Mouse (Mus musculus): ENCODE data around the gene Prkd2. TPM values are rescaled to one million over a fixed set of nuclear protein-coding genes. Genes with fewer than 3 reads are reported as not detected.

The Prkd2 gene
- total and polyA plus RNA-seq, 3 experiments: 3.9 to 23.6 (median 22.4) TPM

- Histone ChIP-seq H3K9me3 (replicated peaks) (no peaks in the 10 kb centered on the region), H3K4me1 (ENCODE audit: insufficient read depth, low read depth, low read length) (0 out of 2 replicates have a peak, but pooled peaks cover 4% of the 10 kb centered on the region), H3K36me3 (replicated peaks) (peaks cover 69% of the 10 kb centered on the region), H3K27me3 (ENCODE audit: insufficient read depth, low read length) (no peaks in the 10 kb centered on the region), H3K4me3 (ENCODE audit: low read depth, low read length) (no peak overlapping the region)
- ATAC-seq (ENCODE audit: extremely low read depth, insufficient number of reproducible peaks, low FRiP score, poor library complexity, severe bottlenecking) (no peak), DNase-seq (ENCODE audit: low spot score) (no peak)
- TF ChIP-seq CTCF (IDR thresholded peaks at IDR 0.05; ENCODE audit: low read depth, low read length): peak; percentile 75
- TF ChIP-seq TAL1 (conservative IDR thresholded peaks at IDR 0.05; ENCODE audit: low read depth, low read length): no peak
- no peak for TF ChIP-seq GATA2 (IDR thresholded peaks at IDR 0.05; ENCODE audit: borderline replicate concordance, low read depth, low read length)
- TF ChIP-seq POLR2AphosphoS5 (IDR thresholded peaks at IDR 0.05; ENCODE audit: insufficient replicate concordance, low read depth, low read length): no peak
- TF ChIP-seq GATA1 (IDR thresholded peaks at IDR 0.05; ENCODE audit: borderline replicate concordance, low read length): no peak
Measured at GRCm38 (mm10) chr7:16859902-16860651, 17.4 kb downstream of the Prkd2 start.

- no peak for ATAC-seq (ENCODE audit: extremely low read depth, insufficient number of reproducible peaks, low FRiP score, poor library complexity, severe bottlenecking)
- Histone ChIP-seq H3K36me3 (replicated peaks) (peaks cover 66% of the 10 kb centered on the region), H3K27me3 (ENCODE audit: insufficient read depth, low read length) (no peaks in the 10 kb centered on the region), H3K4me1 (ENCODE audit: insufficient read depth, low read depth, low read length) (no peaks in the 10 kb centered on the region), H3K9me3 (replicated peaks) (no peaks in the 10 kb centered on the region), H3K4me3 (ENCODE audit: low read depth, low read length) (no peak overlapping the region)
- DNase-seq (ENCODE audit: low spot score): no peak
- no peak for TF ChIP-seq POLR2AphosphoS5 (IDR thresholded peaks at IDR 0.05; ENCODE audit: insufficient replicate concordance, low read depth, low read length)
- no peak for TF ChIP-seq CTCF (IDR thresholded peaks at IDR 0.05; ENCODE audit: low read depth, low read length)
- TF ChIP-seq GATA1 (IDR thresholded peaks at IDR 0.05; ENCODE audit: borderline replicate concordance, low read length): no peak
- TF ChIP-seq GATA2 (IDR thresholded peaks at IDR 0.05; ENCODE audit: borderline replicate concordance, low read depth, low read length): no peak
- no peak for TF ChIP-seq TAL1 (conservative IDR thresholded peaks at IDR 0.05; ENCODE audit: low read depth, low read length)
Measured at GRCm38 (mm10) chr7:16867488-16867887, 24.8 kb downstream of the Prkd2 start.

- peaks cover 54% of the 10 kb centered on the region for H3K36me3 ChIP-seq (replicated peaks)
- H3K9me3 ChIP-seq (replicated peaks): no peaks in the 10 kb centered on the region
- TF ChIP-seq GATA2 (IDR thresholded peaks at IDR 0.05; ENCODE audit: borderline replicate concordance, low read depth, low read length) (no peak), POLR2AphosphoS5 (IDR thresholded peaks at IDR 0.05; ENCODE audit: insufficient replicate concordance, low read depth, low read length) (no peak), TAL1 (conservative IDR thresholded peaks at IDR 0.05; ENCODE audit: low read depth, low read length) (no peak), CTCF (IDR thresholded peaks at IDR 0.05; ENCODE audit: low read depth, low read length) (no peak), GATA1 (IDR thresholded peaks at IDR 0.05; ENCODE audit: borderline replicate concordance, low read length) (no peak)
- no peak overlapping the region for H3K4me3 ChIP-seq (ENCODE audit: low read depth, low read length)
- ATAC-seq (ENCODE audit: extremely low read depth, insufficient number of reproducible peaks, low FRiP score, poor library complexity, severe bottlenecking): no peak
- no peak for DNase-seq (ENCODE audit: low spot score)
- H3K27me3 ChIP-seq (ENCODE audit: insufficient read depth, low read length): no peaks in the 10 kb centered on the region
- peaks cover 7% of the 10 kb centered on the region for H3K4me1 ChIP-seq (ENCODE audit: insufficient read depth, low read depth, low read length)
Measured at GRCm38 (mm10) chr7:16869497-16869896, 26.8 kb downstream of the Prkd2 start.

- no peak overlapping the region for H3K4me3 ChIP-seq (ENCODE audit: low read depth, low read length)
- peaks cover 41% of the 10 kb centered on the region for H3K36me3 ChIP-seq (replicated peaks)
- H3K27me3 ChIP-seq (ENCODE audit: insufficient read depth, low read length): peaks cover 6% of the 10 kb centered on the region
- TF ChIP-seq GATA2 (IDR thresholded peaks at IDR 0.05; ENCODE audit: borderline replicate concordance, low read depth, low read length) (no peak), POLR2AphosphoS5 (IDR thresholded peaks at IDR 0.05; ENCODE audit: insufficient replicate concordance, low read depth, low read length) (no peak), TAL1 (conservative IDR thresholded peaks at IDR 0.05; ENCODE audit: low read depth, low read length) (no peak), CTCF (IDR thresholded peaks at IDR 0.05; ENCODE audit: low read depth, low read length) (no peak), GATA1 (IDR thresholded peaks at IDR 0.05; ENCODE audit: borderline replicate concordance, low read length) (no peak)
- peaks cover 23% of the 10 kb centered on the region for H3K4me1 ChIP-seq (ENCODE audit: insufficient read depth, low read depth, low read length)
- DNase-seq (ENCODE audit: low spot score): no peak
- ATAC-seq (ENCODE audit: extremely low read depth, insufficient number of reproducible peaks, low FRiP score, poor library complexity, severe bottlenecking): no peak
- H3K9me3 ChIP-seq (replicated peaks): no peaks in the 10 kb centered on the region
Measured at GRCm38 (mm10) chr7:16871600-16871999, 28.9 kb downstream of the Prkd2 start.

GRCm38 (mm10) chr7:16872478-16872877, 29.8 kb downstream of the Prkd2 start:
- Histone ChIP-seq H3K36me3 (replicated peaks) (peaks cover 32% of the 10 kb centered on the region), H3K27me3 (ENCODE audit: insufficient read depth, low read length) (peaks cover 11% of the 10 kb centered on the region), H3K4me3 (ENCODE audit: low read depth, low read length) (no peak overlapping the region), H3K4me1 (ENCODE audit: insufficient read depth, low read depth, low read length) (peaks cover 28% of the 10 kb centered on the region), H3K9me3 (replicated peaks) (no peaks in the 10 kb centered on the region)
- TF ChIP-seq TAL1 (conservative IDR thresholded peaks at IDR 0.05; ENCODE audit: low read depth, low read length) (no peak), GATA2 (IDR thresholded peaks at IDR 0.05; ENCODE audit: borderline replicate concordance, low read depth, low read length) (no peak), GATA1 (IDR thresholded peaks at IDR 0.05; ENCODE audit: borderline replicate concordance, low read length) (no peak), CTCF (IDR thresholded peaks at IDR 0.05; ENCODE audit: low read depth, low read length) (no peak), POLR2AphosphoS5 (IDR thresholded peaks at IDR 0.05; ENCODE audit: insufficient replicate concordance, low read depth, low read length) (no peak)
- no peak for ATAC-seq (ENCODE audit: extremely low read depth, insufficient number of reproducible peaks, low FRiP score, poor library complexity, severe bottlenecking)
- no peak for DNase-seq (ENCODE audit: low spot score)

- Histone ChIP-seq H3K4me3 (ENCODE audit: low read depth, low read length) (no peak overlapping the region), H3K27me3 (ENCODE audit: insufficient read depth, low read length) (peaks cover 11% of the 10 kb centered on the region), H3K4me1 (ENCODE audit: insufficient read depth, low read depth, low read length) (peaks cover 28% of the 10 kb centered on the region), H3K36me3 (replicated peaks) (peaks cover 27% of the 10 kb centered on the region), H3K9me3 (replicated peaks) (no peaks in the 10 kb centered on the region)
- TF ChIP-seq TAL1 (conservative IDR thresholded peaks at IDR 0.05; ENCODE audit: low read depth, low read length) (no peak), CTCF (IDR thresholded peaks at IDR 0.05; ENCODE audit: low read depth, low read length) (no peak), GATA2 (IDR thresholded peaks at IDR 0.05; ENCODE audit: borderline replicate concordance, low read depth, low read length) (no peak), GATA1 (IDR thresholded peaks at IDR 0.05; ENCODE audit: borderline replicate concordance, low read length) (no peak), POLR2AphosphoS5 (IDR thresholded peaks at IDR 0.05; ENCODE audit: insufficient replicate concordance, low read depth, low read length) (no peak)
- DNase-seq (ENCODE audit: low spot score) (no peak), ATAC-seq (ENCODE audit: extremely low read depth, insufficient number of reproducible peaks, low FRiP score, poor library complexity, severe bottlenecking) (no peak)
Measured at GRCm38 (mm10) chr7:16873392-16873791, 30.7 kb downstream of the Prkd2 start.

All from G1E (cell line).